Mouse (Mus musculus): ENCODE results near the gene Kcnj14. TPM values are rescaled to one million over a fixed set of nuclear protein-coding genes. Genes with fewer than 3 reads are reported as not detected.

Kcnj14 gene
- polyA plus RNA-seq (2014; fragmentation: Illumina TruSeq; extraction: RNeasy Lipid Tissue Mini Kit (QIAGEN cat#74804); ENCODE audit: low replicate concordance), result not detected

GRCm38 (mm10) chr7:45824598-45824997 is at the start of gene Kcnj14:
TSS of gene Kcnj14 (minus strand) at chr7:45824782.

GRCm38 (mm10) chr7:45872624-45873023 is 48.0 kb upstream of the Kcnj14 start, which contains the start of gene Kdelr1:
TSS of gene Kdelr1 (plus strand) at chr7:45872772.

DNA sequence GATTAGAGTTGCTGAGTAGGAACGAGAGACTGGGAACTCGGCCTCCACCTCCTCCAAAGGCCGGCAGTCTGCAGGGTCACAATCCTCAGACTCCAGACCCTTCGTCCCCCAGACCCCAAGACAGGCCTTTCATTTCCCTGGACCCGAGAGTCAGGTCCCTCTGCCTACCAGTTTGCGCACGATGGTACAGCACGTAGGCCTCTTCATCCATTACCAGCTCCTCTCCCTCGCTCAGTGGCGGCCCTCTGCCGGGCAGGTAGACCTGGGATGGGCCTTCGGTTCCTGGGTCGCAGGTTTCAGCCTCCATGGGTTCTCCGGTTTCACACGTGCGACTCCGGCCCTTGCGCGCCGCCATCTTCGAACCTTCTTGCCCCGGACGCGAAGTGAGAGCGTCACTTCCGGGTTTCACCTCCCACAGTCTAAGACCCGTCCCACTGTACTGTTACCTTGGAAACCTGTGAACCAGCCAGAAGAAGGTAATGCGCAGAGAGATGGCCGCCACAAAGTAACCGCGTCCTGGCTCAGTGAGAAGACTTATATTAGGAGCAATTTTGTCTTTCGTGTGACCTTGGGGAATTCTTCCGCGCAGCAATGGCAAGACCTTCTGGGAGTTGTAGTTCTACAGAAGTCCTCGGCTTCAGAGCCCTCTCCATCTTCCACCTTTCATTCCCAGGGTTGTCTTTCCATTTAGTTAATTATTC is 6.0 kb upstream of the Kcnj14 start, which contains the start of gene Grwd1:
Gene Grwd1, minus strand, starts transcription at position 518 of the 701 bp plus-strand sequence.

DNA sequence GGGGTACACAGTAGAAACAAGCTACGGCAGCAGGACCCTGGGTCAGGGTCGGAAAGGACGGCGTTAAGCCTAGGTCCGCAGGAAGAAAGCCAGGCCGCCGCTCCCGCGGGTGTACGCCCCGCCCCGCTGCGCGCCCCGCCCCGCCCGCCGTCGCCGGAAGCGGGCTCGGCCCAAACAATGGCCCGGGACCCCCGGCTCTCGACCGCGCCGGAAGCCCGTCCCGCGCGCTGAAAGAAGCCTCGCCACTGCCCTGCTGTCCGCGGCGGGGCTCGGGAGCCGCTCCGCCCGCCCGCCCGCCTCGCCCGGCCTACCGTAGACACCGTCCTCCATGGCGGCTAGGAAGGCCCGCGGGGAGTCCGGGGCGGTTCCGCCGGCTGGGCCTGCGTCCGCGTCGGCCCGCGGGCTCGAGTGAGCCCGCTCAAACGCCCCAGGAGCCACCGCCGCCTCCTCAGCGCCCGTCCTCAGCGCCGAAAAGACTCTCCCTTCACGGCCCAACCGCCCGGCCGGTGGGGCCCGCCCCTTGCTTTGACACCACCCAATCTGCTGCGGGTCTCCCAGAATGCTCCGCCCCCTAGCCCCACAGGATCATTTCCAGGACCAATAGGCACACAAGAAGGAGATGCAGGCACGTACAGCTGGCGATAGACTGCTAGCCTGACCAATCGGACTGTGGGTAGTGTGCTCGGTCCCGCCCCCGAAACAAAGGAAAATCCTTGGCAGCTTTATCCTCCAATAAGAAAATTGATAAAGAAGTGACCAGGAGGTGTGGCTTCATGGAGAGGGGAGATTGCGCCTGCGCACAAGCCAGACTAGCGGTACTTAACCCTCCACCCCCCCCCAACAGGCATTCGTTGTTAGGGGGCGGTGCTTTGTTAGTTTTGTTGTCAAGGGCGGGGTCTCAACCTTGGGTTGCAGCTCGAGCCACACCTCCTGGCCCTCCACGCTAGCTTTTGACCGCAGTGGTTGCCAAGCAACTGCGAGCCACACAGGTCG is 10.5 kb downstream of the Kcnj14 start, which contains the start of gene Cyth2:
Gene Cyth2, minus strand, starts transcription at position 795 of the 993 bp plus-strand sequence.

GRCm38 (mm10) chr7:45784524-45785372 is 39.8 kb downstream of the Kcnj14 start, which contains the start of gene Sult2b1:
TSS of gene Sult2b1 (minus strand) at chr7:45784669.

GRCm38 (mm10) chr7:45783511-45784091 is 41.0 kb downstream of the Kcnj14 start, which contains the start of gene Lmtk3:
TSS of gene Lmtk3 (plus strand) at chr7:45783738.

Other genes with a start within 250 kb of the Kcnj14 start
- not detected for gene Fgf21, start 209.3 kb downstream of the Kcnj14 start, polyA plus RNA-seq (2014; fragmentation: Illumina TruSeq; extraction: RNeasy Lipid Tissue Mini Kit (QIAGEN cat#74804); ENCODE audit: low replicate concordance)
- not detected for gene Fut1, start 207.5 kb downstream of the Kcnj14 start, polyA plus RNA-seq (2014; fragmentation: Illumina TruSeq; extraction: RNeasy Lipid Tissue Mini Kit (QIAGEN cat#74804); ENCODE audit: low replicate concordance)
- not detected for gene Izumo1, start 203.0 kb downstream of the Kcnj14 start, polyA plus RNA-seq (2014; fragmentation: Illumina TruSeq; extraction: RNeasy Lipid Tissue Mini Kit (QIAGEN cat#74804); ENCODE audit: low replicate concordance)
- gene Rasip1, start 197.3 kb downstream of the Kcnj14 start, polyA plus RNA-seq (2014; fragmentation: Illumina TruSeq; extraction: RNeasy Lipid Tissue Mini Kit (QIAGEN cat#74804); ENCODE audit: low replicate concordance), result not detected
- not detected for gene Mamstr, start 184.8 kb downstream of the Kcnj14 start, polyA plus RNA-seq (2014; fragmentation: Illumina TruSeq; extraction: RNeasy Lipid Tissue Mini Kit (QIAGEN cat#74804); ENCODE audit: low replicate concordance)
- gene Fut2, start 158.4 kb downstream of the Kcnj14 start, polyA plus RNA-seq (2014; fragmentation: Illumina TruSeq; extraction: RNeasy Lipid Tissue Mini Kit (QIAGEN cat#74804); ENCODE audit: low replicate concordance), result 0.22 TPM
- not detected for gene Ntn5, start 140.8 kb downstream of the Kcnj14 start, polyA plus RNA-seq (2014; fragmentation: Illumina TruSeq; extraction: RNeasy Lipid Tissue Mini Kit (QIAGEN cat#74804); ENCODE audit: low replicate concordance)
- not detected for gene Sec1, start 130.4 kb downstream of the Kcnj14 start, polyA plus RNA-seq (2014; fragmentation: Illumina TruSeq; extraction: RNeasy Lipid Tissue Mini Kit (QIAGEN cat#74804); ENCODE audit: low replicate concordance)
- gene Car11, start 124.9 kb downstream of the Kcnj14 start, polyA plus RNA-seq (2014; fragmentation: Illumina TruSeq; extraction: RNeasy Lipid Tissue Mini Kit (QIAGEN cat#74804); ENCODE audit: low replicate concordance), result not detected
- gene Dbp, start 119.7 kb downstream of the Kcnj14 start, polyA plus RNA-seq (2014; fragmentation: Illumina TruSeq; extraction: RNeasy Lipid Tissue Mini Kit (QIAGEN cat#74804); ENCODE audit: low replicate concordance), result 3.8 TPM
- 1.6 TPM for gene Rpl18, start 109.3 kb downstream of the Kcnj14 start, polyA plus RNA-seq (2014; fragmentation: Illumina TruSeq; extraction: RNeasy Lipid Tissue Mini Kit (QIAGEN cat#74804); ENCODE audit: low replicate concordance)
- gene Sphk2, start 106.8 kb downstream of the Kcnj14 start, polyA plus RNA-seq (2014; fragmentation: Illumina TruSeq; extraction: RNeasy Lipid Tissue Mini Kit (QIAGEN cat#74804); ENCODE audit: low replicate concordance), result 1.3 TPM
- 3.8 TPM for gene Fam83e, start 103.6 kb downstream of the Kcnj14 start, polyA plus RNA-seq (2014; fragmentation: Illumina TruSeq; extraction: RNeasy Lipid Tissue Mini Kit (QIAGEN cat#74804); ENCODE audit: low replicate concordance)
- not detected for gene Spaca4, start 99.0 kb downstream of the Kcnj14 start, polyA plus RNA-seq (2014; fragmentation: Illumina TruSeq; extraction: RNeasy Lipid Tissue Mini Kit (QIAGEN cat#74804); ENCODE audit: low replicate concordance)
- not detected for gene Lmtk3, start 41.0 kb downstream of the Kcnj14 start, polyA plus RNA-seq (2014; fragmentation: Illumina TruSeq; extraction: RNeasy Lipid Tissue Mini Kit (QIAGEN cat#74804); ENCODE audit: low replicate concordance)
- gene Sult2b1, start 40.1 kb downstream of the Kcnj14 start, polyA plus RNA-seq (2014; fragmentation: Illumina TruSeq; extraction: RNeasy Lipid Tissue Mini Kit (QIAGEN cat#74804); ENCODE audit: low replicate concordance), result 5.5 TPM
- 10.0 TPM for gene Cyth2, start 10.2 kb downstream of the Kcnj14 start, polyA plus RNA-seq (2014; fragmentation: Illumina TruSeq; extraction: RNeasy Lipid Tissue Mini Kit (QIAGEN cat#74804); ENCODE audit: low replicate concordance)
- not detected for gene Grwd1, start 6.2 kb upstream of the Kcnj14 start, polyA plus RNA-seq (2014; fragmentation: Illumina TruSeq; extraction: RNeasy Lipid Tissue Mini Kit (QIAGEN cat#74804); ENCODE audit: low replicate concordance)
- 87.2 TPM for gene Kdelr1, start 48.0 kb upstream of the Kcnj14 start, polyA plus RNA-seq (2014; fragmentation: Illumina TruSeq; extraction: RNeasy Lipid Tissue Mini Kit (QIAGEN cat#74804); ENCODE audit: low replicate concordance)
- not detected for gene Grin2d, start 53.6 kb upstream of the Kcnj14 start, polyA plus RNA-seq (2014; fragmentation: Illumina TruSeq; extraction: RNeasy Lipid Tissue Mini Kit (QIAGEN cat#74804); ENCODE audit: low replicate concordance)
- not detected for gene Syngr4, start 71.9 kb upstream of the Kcnj14 start, polyA plus RNA-seq (2014; fragmentation: Illumina TruSeq; extraction: RNeasy Lipid Tissue Mini Kit (QIAGEN cat#74804); ENCODE audit: low replicate concordance)
- gene Tmem143, start 72.2 kb upstream of the Kcnj14 start, polyA plus RNA-seq (2014; fragmentation: Illumina TruSeq; extraction: RNeasy Lipid Tissue Mini Kit (QIAGEN cat#74804); ENCODE audit: low replicate concordance), result 0.22 TPM
- gene Emp3, start 96.6 kb upstream of the Kcnj14 start, polyA plus RNA-seq (2014; fragmentation: Illumina TruSeq; extraction: RNeasy Lipid Tissue Mini Kit (QIAGEN cat#74804); ENCODE audit: low replicate concordance), result not detected
- gene Ccdc114, start 99.3 kb upstream of the Kcnj14 start, polyA plus RNA-seq (2014; fragmentation: Illumina TruSeq; extraction: RNeasy Lipid Tissue Mini Kit (QIAGEN cat#74804); ENCODE audit: low replicate concordance), result 2.7 TPM
- 0.37 TPM for gene Abcc6, start 205.5 kb upstream of the Kcnj14 start, polyA plus RNA-seq (2014; fragmentation: Illumina TruSeq; extraction: RNeasy Lipid Tissue Mini Kit (QIAGEN cat#74804); ENCODE audit: low replicate concordance)
- 4.3 TPM for gene Nomo1, start 208.9 kb upstream of the Kcnj14 start, polyA plus RNA-seq (2014; fragmentation: Illumina TruSeq; extraction: RNeasy Lipid Tissue Mini Kit (QIAGEN cat#74804); ENCODE audit: low replicate concordance)

Measured in small intestine, adult 10 weeks (tissue).